Mouse (Mus musculus) liver, embryonic 14.5 days (tissue): Measurements from ENCODE around the gene Rbfox1. TPM values are rescaled to one million over a fixed set of nuclear protein-coding genes. Genes with fewer than 3 reads are reported as not detected.

Experiments used
- ATAC-seq: fragments of 200-750 bp; cut with Nextera tagmentation; 2 replicates; pipeline ENCODE4 v1.8.0; 2017; ENCODE audit warnings: moderate number of reproducible peaks, mild to moderate bottlenecking, moderate library complexity; ENCODE audit not compliant: insufficient read depth
- DNase-seq, 3 experiments: peaks; one replicate each; pipeline ENCODE4 v3.0.0-alpha.2; 2012 to 2013; ENCODE audit warnings: low read depth in 3 of 3, low spot score in 3 of 3
- H3K27ac ChIP-seq: fragments of 300-500 bp; sonication (generic); 2 replicates; pipeline ENCODE4 v1.5.1; 2014; ENCODE audit warnings: moderate library complexity, mild to moderate bottlenecking, control low read depth, inconsistent platforms
- H3K27me3 ChIP-seq: fragments of 300-500 bp; sonication (generic); 2 replicates; pipeline ENCODE4 v1.6.1; 2014; ENCODE audit warnings: mild to moderate bottlenecking, low read length, moderate library complexity; ENCODE audit not compliant: control insufficient read depth, insufficient read depth
- H3K36me3 ChIP-seq: fragments of 300-500 bp; sonication (generic); replicated peaks from 2 replicates; pipeline ENCODE4 v1.6.1; 2014; ENCODE audit warnings: low read depth; ENCODE audit not compliant: control insufficient read depth, insufficient read depth
- H3K4me1 ChIP-seq, 2 experiments: fragments of 200-500 bp in 1 of 2; fragments of 300-500 bp in 1 of 2; sonication (generic) in 1 of 2; replicated peaks; 2 replicates each; pipeline ENCODE4 v1.6.1; 2012 to 2014; ENCODE audit warnings: antibody characterized with exemption in 1 of 2, inconsistent platforms in 1 of 2, low read length in 1 of 2; ENCODE audit not compliant: control insufficient read depth in 2 of 2, insufficient read depth in 2 of 2
- H3K4me2 ChIP-seq: fragments of 300-500 bp; sonication (generic); 2 replicates; pipeline ENCODE4 v1.6.1; 2014; ENCODE audit warnings: low read depth, mild to moderate bottlenecking, control low read depth, moderate library complexity
- H3K4me3 ChIP-seq, 2 experiments: fragments of 200-500 bp in 1 of 2; fragments of 300-500 bp in 1 of 2; sonication (generic) in 1 of 2; 2 replicates each; pipeline ENCODE4 v1.5.1; 2012 to 2014; ENCODE audit warnings: low read depth in 2 of 2, low read length in 2 of 2, mild to moderate bottlenecking in 2 of 2, control low read depth in 1 of 2, inconsistent platforms in 1 of 2, moderate library complexity in 1 of 2; ENCODE audit not compliant: insufficient read depth in 1 of 2
- H3K9ac ChIP-seq: fragments of 300-500 bp; sonication (generic); replicated peaks from 2 replicates; pipeline ENCODE4 v1.6.1; 2014; ENCODE audit warnings: mild to moderate bottlenecking, control low read depth, moderate library complexity
- H3K9me3 ChIP-seq: fragments of 300-500 bp; sonication (generic); 2 replicates; pipeline ENCODE4 v1.6.1; 2016; ENCODE audit warnings: low read length, mixed read lengths; ENCODE audit not compliant: control insufficient read depth
- CTCF ChIP-seq: IDR thresholded peaks from 2 replicates; pipeline ENCODE4 v1.5.1; 2016; ENCODE audit warnings: antibody characterized with exemption, low read depth, control low read depth
- EP300 ChIP-seq: IDR thresholded peaks from 2 replicates; pipeline ENCODE4 v1.6.1; 2016; ENCODE audit warnings: antibody characterized with exemption, low read depth
- WGBS: fragments of 180-500 bp; shearing (Covaris S2); extraction: QIAGEN DNeasy Blood & Tissue Kit; methylation state at CpG from one replicate; pipeline ENCODE4 v1.1.7; 2014; ENCODE audit not compliant: insufficient replicate concordance; 5-methylcytosine and 5-hydroxymethylcytosine counted together
- polyA plus RNA-seq, 2 experiments: library from polyadenylated mRNA; depleted of rRNA in 1 of 2; stranded (reverse) in 1 of 2; unstranded in 1 of 2; fragments of >200 nt; fragmentation: Nextera tagmentation in 1 of 2; extraction: Ambion mirVana in 1 of 2; gene quantifications; 2 replicates each; pipeline versions ENCODE4 v1.2.1 to v1.2.3; 2012 to 2014

Gene Rbfox1
- polyA plus RNA-seq, 2 experiments = 0.02 TPM; not detected in 1

GRCm38 (mm10) chr16:7346001-7346625, 1461.0 kb downstream of the Rbfox1 start:
- no peak for ATAC-seq
- TF ChIP-seq EP300 (no peak), CTCF (no peak)
- H3K9ac ChIP-seq = no peak overlapping the region
- 56% methylated on average over 11 of the region's 11 CpGs for WGBS
- no peak overlapping the region for H3K4me2 ChIP-seq
- no peaks in the 10 kb centered on the region for H3K4me1 ChIP-seq
- DNase-seq = no peak
- no peak overlapping the region for H3K4me3 ChIP-seq
- H3K27me3 ChIP-seq = no peaks in the 10 kb centered on the region
- no peaks in the 10 kb centered on the region for H3K9me3 ChIP-seq
- no peak overlapping the region for H3K27ac ChIP-seq
- H3K36me3 ChIP-seq = no peaks in the 10 kb centered on the region

- no peak overlapping the region for H3K27ac ChIP-seq
- 55% methylated on average over 7 of the region's 7 CpGs for WGBS
- TF ChIP-seq EP300 = no peak
- no peak for TF ChIP-seq CTCF
- DNase-seq (no peak), ATAC-seq (no peak)
- no peak overlapping the region for H3K4me3 ChIP-seq
- H3K4me1 ChIP-seq = no peaks in the 10 kb centered on the region
- H3K27me3 ChIP-seq = no peaks in the 10 kb centered on the region
- H3K9ac ChIP-seq = no peak overlapping the region
- no peaks in the 10 kb centered on the region for H3K36me3 ChIP-seq
- H3K4me2 ChIP-seq = no peak overlapping the region
- no peaks in the 10 kb centered on the region for H3K9me3 ChIP-seq
Observed at GRCm38 (mm10) chr16:7347522-7348165, 1462.5 kb downstream of the Rbfox1 start.

- H3K4me3 ChIP-seq = no peak overlapping the region
- DNase-seq (no peak), ATAC-seq (no peak)
- no peaks in the 10 kb centered on the region for H3K27me3 ChIP-seq
- H3K4me1 ChIP-seq = no peaks in the 10 kb centered on the region
- no peaks in the 10 kb centered on the region for H3K9me3 ChIP-seq
- H3K4me2 ChIP-seq = no peak overlapping the region
- H3K36me3 ChIP-seq = no peaks in the 10 kb centered on the region
- 58% methylated on average over 16 of the region's 16 CpGs for WGBS
- H3K9ac ChIP-seq = no peak overlapping the region
- TF ChIP-seq EP300 (no peak), CTCF (no peak)
- no peak overlapping the region for H3K27ac ChIP-seq
Observed at GRCm38 (mm10) chr16:7352808-7353207, 1467.7 kb downstream of the Rbfox1 start.

- WGBS = 57% methylated on average over 4 of the region's 4 CpGs
- Histone ChIP-seq H3K4me1 (no peaks in the 10 kb centered on the region), H3K9ac (no peak overlapping the region), H3K9me3 (no peaks in the 10 kb centered on the region), H3K4me2 (no peak overlapping the region), H3K4me3 (no peak overlapping the region), H3K27ac (no peak overlapping the region), H3K36me3 (no peaks in the 10 kb centered on the region), H3K27me3 (no peaks in the 10 kb centered on the region)
- DNase-seq (no peak), ATAC-seq (no peak)
- TF ChIP-seq EP300 (no peak), CTCF (no peak)
Observed at GRCm38 (mm10) chr16:7354116-7354515, 1469.0 kb downstream of the Rbfox1 start.

GRCm38 (mm10) chr16:7359043-7359442, 1473.9 kb downstream of the Rbfox1 start:
- 56% methylated on average over 5 of the region's 5 CpGs for WGBS
- ATAC-seq = no peak
- H3K4me3 ChIP-seq = no peak overlapping the region

More at GRCm38 (mm10) chr16:7359043-7359442, 1473.9 kb downstream of the Rbfox1 start:
- H3K27me3 ChIP-seq = no peaks in the 10 kb centered on the region
- DNase-seq = no peak
- H3K4me1 ChIP-seq = no peaks in the 10 kb centered on the region
- H3K4me2 ChIP-seq = no peak overlapping the region
- no peaks in the 10 kb centered on the region for H3K9me3 ChIP-seq
- no peak overlapping the region for H3K27ac ChIP-seq
- H3K9ac ChIP-seq = no peak overlapping the region
- TF ChIP-seq EP300 (no peak), CTCF (no peak)
- no peaks in the 10 kb centered on the region for H3K36me3 ChIP-seq
